Mouse (Mus musculus) spleen, adult 18-20 months (tissue): ENCODE measurements around the gene Snx29.
A peak's percentile ranks its signal among the peaks of the same experiment; 100 is the strongest.

Experiments used
- DNase-seq, 2 experiments: peaks; one replicate each; pipeline ENCODE4 v3.0.0; 2022; ENCODE audit warnings: mixed read lengths in 2 of 2

The Snx29 gene

GRCm38 (mm10) chr16:11454871-11455270, 132.2 kb downstream of the Snx29 start:
- DNase-seq, result no peak

- DNase-seq, result no peak
Measured at GRCm38 (mm10) chr16:11455545-11456140, 132.9 kb downstream of the Snx29 start.

- no peak for DNase-seq
Measured at GRCm38 (mm10) chr16:11456141-11456645, 133.5 kb downstream of the Snx29 start.

- no peak for DNase-seq
Measured at GRCm38 (mm10) chr16:11457136-11457535, 134.4 kb downstream of the Snx29 start.

- no peak for DNase-seq
Measured at GRCm38 (mm10) chr16:11457609-11458350, 135.1 kb downstream of the Snx29 start.

GRCm38 (mm10) chr16:11460210-11460609, 137.5 kb downstream of the Snx29 start:
- no peak for DNase-seq

- DNase-seq, result no peak
Measured at GRCm38 (mm10) chr16:11461612-11462011, 138.9 kb downstream of the Snx29 start.

- peak; percentile 32 to 59 for DNase-seq
Measured at GRCm38 (mm10) chr16:11468533-11469179, 145.9 kb downstream of the Snx29 start.

- no peak for DNase-seq
Measured at GRCm38 (mm10) chr16:11469491-11469890, 146.8 kb downstream of the Snx29 start.

GRCm38 (mm10) chr16:11471246-11471645, 148.5 kb downstream of the Snx29 start:
- DNase-seq, result no peak

GRCm38 (mm10) chr16:11472852-11473251, 150.1 kb downstream of the Snx29 start:
- no peak for DNase-seq

- DNase-seq, result no peak
Measured at GRCm38 (mm10) chr16:11473474-11473873, 150.8 kb downstream of the Snx29 start.

- no peak for DNase-seq
Measured at GRCm38 (mm10) chr16:11473893-11474505, 151.3 kb downstream of the Snx29 start.

- DNase-seq, result no peak
Measured at GRCm38 (mm10) chr16:11475137-11475943, 152.6 kb downstream of the Snx29 start.

- DNase-seq, result no peak
Measured at GRCm38 (mm10) chr16:11476314-11476713, 153.6 kb downstream of the Snx29 start.

GRCm38 (mm10) chr16:11476968-11477367, 154.3 kb downstream of the Snx29 start:
- no peak for DNase-seq

- no peak for DNase-seq
Measured at GRCm38 (mm10) chr16:11477591-11477990, 154.9 kb downstream of the Snx29 start.

- DNase-seq, result no peak
Measured at GRCm38 (mm10) chr16:11479605-11480004, 156.9 kb downstream of the Snx29 start.

GRCm38 (mm10) chr16:11482189-11482588, 159.5 kb downstream of the Snx29 start:
- no peak for DNase-seq

- peak; percentile 10 to 26 for DNase-seq
Measured at GRCm38 (mm10) chr16:11494895-11495294, 172.2 kb downstream of the Snx29 start.

- DNase-seq, result peak; percentile 24 to 49
Measured at GRCm38 (mm10) chr16:11495923-11496616, 173.4 kb downstream of the Snx29 start.

- no peak for DNase-seq
Measured at GRCm38 (mm10) chr16:11496721-11497120, 174.0 kb downstream of the Snx29 start.
